Mouse (Mus musculus) heart, adult 2 months (tissue): ENCODE measurements around the gene Pmm2.

Experiments
- CTCF ChIP-seq: fragments of 200-600 bp; IDR thresholded peaks from 2 replicates; pipeline ENCODE4 v1.8.1; 2022; ENCODE audit warnings: antibody characterized with exemption, mild to moderate bottlenecking, moderate library complexity
- EP300 ChIP-seq: fragments of 200-500 bp; IDR thresholded peaks from 2 replicates; pipeline ENCODE4 v1.6.1; 2011; ENCODE audit warnings: low read depth, low read length, control low read depth; ENCODE audit not compliant: insufficient read depth
- POLR2A ChIP-seq: fragments of 200-500 bp; IDR thresholded peaks from 2 replicates; pipeline ENCODE4 v1.6.1; 2011; ENCODE audit warnings: mild to moderate bottlenecking, low read depth, low read length, control low read depth; ENCODE audit not compliant: insufficient read depth

DNA sequence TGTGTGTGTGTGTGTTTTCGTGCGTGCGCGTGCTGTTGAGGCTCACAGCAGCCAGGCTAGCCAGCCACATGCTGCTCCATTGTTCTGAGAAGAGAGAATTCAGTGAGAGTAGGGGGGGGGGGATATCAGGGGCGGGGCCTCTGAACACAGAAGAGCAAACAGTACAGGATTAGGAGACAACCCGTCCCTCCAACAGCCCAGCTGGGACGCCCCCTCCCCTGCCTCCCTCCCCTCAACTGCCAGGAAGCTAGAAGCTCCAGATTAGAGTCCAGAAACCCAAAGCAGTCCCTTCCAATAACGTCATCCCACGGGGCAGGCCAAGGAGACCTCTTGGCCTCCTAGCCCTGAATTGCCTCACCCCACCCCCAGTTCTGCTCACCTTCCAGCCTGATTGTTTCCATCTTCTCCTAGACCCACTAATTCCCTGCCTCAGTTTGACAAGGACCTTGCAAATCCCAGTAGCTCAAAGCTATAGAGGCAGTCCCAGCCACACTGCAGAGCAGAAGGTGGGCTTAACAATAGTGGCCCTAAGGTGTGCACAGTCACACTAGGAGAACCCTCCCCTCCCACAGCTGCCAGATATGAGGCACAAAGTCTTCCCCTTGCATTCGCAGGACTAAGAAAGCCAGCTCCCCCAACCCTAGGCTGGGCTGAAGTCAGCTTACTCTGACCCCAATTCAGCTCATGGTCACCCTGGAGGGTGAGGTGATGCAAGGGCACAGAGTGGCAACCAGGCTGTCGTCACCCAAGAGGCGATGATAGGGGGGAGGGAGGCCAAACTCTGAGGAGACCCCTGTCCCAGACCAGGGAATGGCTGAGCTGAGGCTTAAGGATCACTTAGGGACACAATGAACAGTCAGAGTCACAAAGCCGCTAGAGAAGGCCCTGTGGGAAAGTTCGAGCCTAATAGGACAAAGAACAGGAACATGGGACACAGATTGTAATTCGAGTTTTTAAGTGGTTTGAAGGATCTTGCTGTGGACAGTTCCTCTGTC is 32.9 kb downstream of the Pmm2 start:
- TF ChIP-seq CTCF (no peak), POLR2A (no peak), EP300 (no peak)
